Mouse (Mus musculus) CH12F3 (cell line): ENCODE results near the gene Gpr156.

Experiments
- in situ Hi-C: fragments of 300-500 bp; cut with MboI; formaldehyde crosslinking; loops from 2 replicates; pipeline ENCODE4 v1.14.3; 2020; ENCODE audit warnings: low sequenced_read_pairs

Gpr156 gene

GRCm38 (mm10) chr16:37916138-37916817 is at the start of gene Gpr156:
Gpr156 (plus strand) TSS chr16:37916496.
- in situ Hi-C loops, result no loop called here

- in situ Hi-C loops, result no loop called here
These were observed 48.3 kb upstream of the Gpr156 start, which contains the start of gene Lrrc58 for GRCm38 (mm10) chr16:37867791-37868505. Lrrc58 (plus strand) TSS chr16:37868389.

- in situ Hi-C loops, result no loop called here
These were observed 47.5 kb upstream of the Gpr156 start for GRCm38 (mm10) chr16:37868506-37869469.

- in situ Hi-C loops, result no loop called here
These were observed 46.6 kb upstream of the Gpr156 start for GRCm38 (mm10) chr16:37869470-37870231.

- in situ Hi-C loops, result no loop called here
These were observed 45.1 kb upstream of the Gpr156 start for GRCm38 (mm10) chr16:37871112-37871715.

GRCm38 (mm10) chr16:37874501-37875235 is 41.6 kb upstream of the Gpr156 start:
- in situ Hi-C loops, result no loop called here

- in situ Hi-C loops, result no loop called here
These were observed 38.9 kb upstream of the Gpr156 start for GRCm38 (mm10) chr16:37877406-37877805.

- in situ Hi-C loops, result no loop called here
These were observed 37.3 kb upstream of the Gpr156 start for GRCm38 (mm10) chr16:37878951-37879505.

- in situ Hi-C loops, result no loop called here
These were observed 36.4 kb upstream of the Gpr156 start for GRCm38 (mm10) chr16:37879750-37880419.

- in situ Hi-C loops, result no loop called here
These were observed 35.1 kb upstream of the Gpr156 start for GRCm38 (mm10) chr16:37881168-37881567.

GRCm38 (mm10) chr16:37888986-37889385 is 27.3 kb upstream of the Gpr156 start:
- in situ Hi-C loops, result no loop called here

GRCm38 (mm10) chr16:37892667-37893066 is 23.6 kb upstream of the Gpr156 start:
- in situ Hi-C loops, result no loop called here

GRCm38 (mm10) chr16:37893381-37893780 is 22.9 kb upstream of the Gpr156 start:
- in situ Hi-C loops, result no loop called here

GRCm38 (mm10) chr16:37893942-37894341 is 22.4 kb upstream of the Gpr156 start:
- in situ Hi-C loops, result no loop called here

- in situ Hi-C loops, result no loop called here
These were observed 17.5 kb upstream of the Gpr156 start for GRCm38 (mm10) chr16:37898790-37899189.

- in situ Hi-C loops, result no loop called here
These were observed 16.9 kb upstream of the Gpr156 start for GRCm38 (mm10) chr16:37899357-37899756.

GRCm38 (mm10) chr16:37901318-37901717 is 15.0 kb upstream of the Gpr156 start:
- in situ Hi-C loops, result no loop called here

- in situ Hi-C loops, result no loop called here
These were observed 9.8 kb upstream of the Gpr156 start for GRCm38 (mm10) chr16:37906456-37906855.
